Mouse (Mus musculus): Measurements from ENCODE around the gene Rapgef1.
"Not testable (repeated sequence)": the region's sequence is repeated elsewhere in the genome, so short reads cannot be mapped to it uniquely, and the experiment has no call there.

Rapgef1 gene

DNA sequence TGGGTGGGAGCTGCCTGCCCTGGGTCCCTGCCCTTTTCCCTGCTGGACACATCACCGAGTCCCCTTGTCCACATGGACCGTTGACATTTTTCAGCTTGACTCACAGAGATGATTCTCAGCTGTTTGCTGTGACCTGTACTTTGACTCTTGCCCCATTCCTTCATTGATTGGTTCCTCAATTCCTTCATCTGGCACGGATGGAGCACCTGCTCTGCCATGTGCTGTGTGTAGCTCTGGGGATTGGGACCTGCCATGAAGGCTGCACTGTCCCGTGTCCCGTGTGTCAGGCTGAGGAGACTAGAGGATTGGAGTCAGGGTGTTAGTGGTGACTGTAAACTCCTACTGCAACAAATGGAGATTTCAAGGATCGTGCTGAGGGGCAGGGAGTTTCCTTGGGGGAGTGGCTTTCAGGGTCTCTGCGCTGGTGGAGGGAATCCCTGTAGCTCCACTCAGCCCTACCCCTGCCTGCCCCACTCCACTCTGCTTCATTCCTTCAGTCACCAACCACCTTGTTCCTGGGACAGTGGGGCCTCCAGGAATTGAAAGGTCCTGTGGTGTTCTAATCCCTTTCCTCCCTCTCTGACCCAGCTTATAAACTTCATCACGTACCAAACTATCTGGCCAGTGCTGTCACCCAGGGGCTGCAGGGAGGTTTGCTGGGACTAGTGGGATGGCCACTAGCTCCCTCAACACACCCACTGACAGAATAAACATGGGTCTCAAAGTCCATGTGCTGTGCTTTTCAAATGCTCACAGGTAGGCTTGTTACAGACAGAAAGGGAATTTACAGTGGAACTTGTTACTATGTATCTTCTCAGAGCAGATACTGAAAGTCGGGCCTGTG is 3.9 kb downstream of the Rapgef1 start:
- DNase-seq (ENCODE audit: low read depth, low spot score) = no peak

DNA sequence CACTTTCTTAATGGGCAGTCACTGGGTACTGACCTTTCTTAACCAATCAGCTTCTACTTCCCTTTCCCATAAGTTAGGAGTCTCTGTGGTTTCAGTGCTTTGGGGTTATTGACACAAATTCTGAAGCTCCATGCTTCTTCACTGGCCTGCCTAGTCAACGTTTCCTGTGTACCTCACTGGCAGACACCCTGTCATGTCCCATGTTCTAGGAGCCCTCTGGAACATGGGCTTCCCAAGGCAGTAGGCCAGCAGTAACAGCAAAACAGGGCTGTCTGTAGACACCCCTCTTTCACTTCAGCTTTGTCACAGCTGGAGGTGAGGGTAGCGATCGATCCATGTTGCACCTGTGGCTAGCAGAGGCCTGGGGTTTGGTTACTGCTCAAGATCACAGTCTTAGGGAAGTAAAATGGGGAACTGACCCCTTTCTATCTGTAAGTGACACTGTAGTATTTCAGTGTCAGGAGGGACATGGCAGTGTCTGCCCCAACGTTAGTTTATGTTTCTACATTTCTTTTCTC is 4.6 kb downstream of the Rapgef1 start:
- DNase-seq (ENCODE audit: low read depth, low spot score) = no peak

GRCm38 (mm10) chr2:29624739-29625138 is 5.2 kb downstream of the Rapgef1 start:
- no peak for DNase-seq (ENCODE audit: low read depth, low spot score)

DNA sequence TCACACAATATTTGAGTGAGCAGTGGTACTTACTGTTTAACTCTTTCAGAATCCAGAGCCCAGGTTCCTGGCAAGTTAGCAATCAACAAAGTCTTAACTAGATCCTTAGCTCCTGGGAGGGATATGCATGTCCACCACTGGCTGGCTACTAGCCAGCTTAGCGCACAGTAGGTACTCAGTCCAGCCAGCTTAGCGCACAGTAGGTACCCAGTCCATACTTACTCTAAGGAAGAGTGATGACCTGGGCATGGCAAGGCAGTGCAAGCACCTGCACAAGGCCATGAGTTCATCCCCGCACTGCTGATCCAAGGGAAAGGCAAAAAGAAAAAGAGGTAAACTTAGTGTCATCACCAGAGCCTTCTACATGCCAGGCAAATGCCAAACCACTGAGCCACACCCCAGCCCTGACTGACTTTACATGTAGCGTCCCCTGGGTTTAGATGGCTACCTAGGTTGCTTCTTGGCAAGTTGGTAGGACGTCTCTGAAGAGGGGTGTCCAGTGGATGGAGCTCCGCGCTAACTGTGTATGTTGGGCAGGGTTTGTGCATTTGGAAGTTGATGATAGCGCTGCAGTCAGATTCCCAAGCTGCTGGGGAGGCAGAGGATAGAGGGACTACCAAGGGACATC is 6.2 kb downstream of the Rapgef1 start:
- no peak for DNase-seq (ENCODE audit: low read depth, low spot score)

DNA sequence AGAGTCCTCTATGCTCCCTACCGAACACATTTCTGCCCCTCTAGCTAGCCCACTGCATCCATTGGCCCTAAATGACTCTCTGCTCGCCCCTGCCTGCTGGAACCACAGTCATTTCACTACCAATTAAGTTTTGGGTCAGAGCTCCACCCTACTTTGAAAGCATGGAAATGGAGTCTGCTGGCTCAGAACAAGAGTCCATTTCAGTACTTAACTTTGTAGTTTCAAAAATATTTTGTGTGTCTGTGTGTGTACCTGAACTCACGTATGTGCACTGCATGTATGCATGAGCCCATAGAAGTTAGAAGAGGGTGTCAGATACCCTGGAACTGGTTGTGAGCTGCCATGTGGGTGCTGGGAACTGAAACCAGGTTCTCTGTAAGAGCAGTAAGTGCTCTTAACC is 7.8 kb downstream of the Rapgef1 start:
- DNase-seq (ENCODE audit: low read depth, low spot score) = no peak

DNA sequence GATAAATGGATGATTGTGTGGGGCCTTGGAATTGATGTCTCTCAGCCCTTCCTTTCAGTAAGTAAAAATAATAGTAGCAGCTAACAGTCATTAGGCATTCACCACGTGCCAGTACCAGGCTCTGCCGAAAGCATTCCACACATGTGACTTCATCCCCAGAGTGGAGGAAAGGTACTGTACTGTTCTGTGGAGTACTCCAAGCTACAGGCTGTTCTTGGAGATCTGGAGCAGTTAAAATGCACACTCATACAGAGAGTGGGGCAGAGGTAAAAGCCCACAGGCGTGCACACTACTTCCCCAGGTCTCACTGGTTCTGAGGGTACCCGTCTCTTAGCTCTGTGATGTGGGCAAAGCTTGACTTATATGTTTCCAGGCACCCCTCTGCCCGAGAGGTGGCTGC is 8.7 kb downstream of the Rapgef1 start:
- DNase-seq (ENCODE audit: low read depth, low spot score) = no peak

GRCm38 (mm10) chr2:29628763-29629181 is 9.3 kb downstream of the Rapgef1 start:
- DNase-seq (ENCODE audit: low read depth, low spot score) = no peak

DNA sequence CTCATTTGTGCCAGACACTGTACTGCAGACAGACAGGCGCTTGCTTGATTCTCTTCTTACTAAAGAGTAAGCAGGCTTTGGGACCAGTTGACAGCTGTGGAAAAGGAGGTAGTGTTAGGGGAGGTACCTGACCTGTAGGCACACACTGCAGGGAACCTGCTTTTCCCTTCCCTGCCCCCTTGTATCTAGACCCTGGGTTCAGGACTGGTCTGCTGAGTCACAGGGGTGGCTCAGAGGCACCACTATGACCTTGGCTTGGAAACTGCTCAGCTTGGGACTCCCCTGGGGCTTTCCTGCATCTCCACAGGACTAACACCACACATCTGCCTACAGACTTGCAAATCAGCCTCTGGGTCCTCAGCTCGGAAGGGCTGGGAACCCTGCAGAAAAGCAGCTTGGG is 9.8 kb downstream of the Rapgef1 start:
- no peak for DNase-seq (ENCODE audit: low read depth, low spot score)

GRCm38 (mm10) chr2:29630141-29630771 is 10.7 kb downstream of the Rapgef1 start:
- DNase-seq (ENCODE audit: low read depth, low spot score) = no peak

- no peak for DNase-seq (ENCODE audit: low read depth, low spot score)
Measured at GRCm38 (mm10) chr2:29631020-29631419, 11.5 kb downstream of the Rapgef1 start.

- not testable (repeated sequence) for DNase-seq (ENCODE audit: low read depth, low spot score)
Measured at GRCm38 (mm10) chr2:29631564-29632167, 12.1 kb downstream of the Rapgef1 start.

- no peak for DNase-seq (ENCODE audit: low read depth, low spot score)
Measured at GRCm38 (mm10) chr2:29632168-29632662, 12.7 kb downstream of the Rapgef1 start.

DNA sequence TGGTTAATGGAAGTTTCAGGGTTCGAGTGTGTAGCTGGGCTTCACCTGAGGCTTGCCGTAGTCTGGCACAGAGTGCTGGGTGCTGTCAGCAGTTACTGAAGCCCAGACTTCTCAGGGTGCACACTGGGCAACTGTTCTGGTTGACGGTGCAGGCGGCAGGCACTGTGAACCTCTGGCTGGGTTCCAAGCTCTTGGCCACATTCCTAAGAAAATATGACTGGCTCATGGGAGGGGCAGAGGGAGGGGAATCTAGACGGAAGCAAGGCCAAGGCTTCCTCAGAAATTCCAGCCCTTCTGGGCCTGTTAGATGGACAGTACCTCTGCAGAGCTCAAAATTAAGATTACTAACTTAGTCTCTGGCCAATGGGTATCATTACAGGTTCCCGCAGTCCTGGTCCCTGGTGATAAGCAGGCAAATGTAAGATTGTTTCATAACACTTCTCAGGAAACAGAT is 13.6 kb downstream of the Rapgef1 start:
- DNase-seq (ENCODE audit: low read depth, low spot score) = no peak

DNA sequence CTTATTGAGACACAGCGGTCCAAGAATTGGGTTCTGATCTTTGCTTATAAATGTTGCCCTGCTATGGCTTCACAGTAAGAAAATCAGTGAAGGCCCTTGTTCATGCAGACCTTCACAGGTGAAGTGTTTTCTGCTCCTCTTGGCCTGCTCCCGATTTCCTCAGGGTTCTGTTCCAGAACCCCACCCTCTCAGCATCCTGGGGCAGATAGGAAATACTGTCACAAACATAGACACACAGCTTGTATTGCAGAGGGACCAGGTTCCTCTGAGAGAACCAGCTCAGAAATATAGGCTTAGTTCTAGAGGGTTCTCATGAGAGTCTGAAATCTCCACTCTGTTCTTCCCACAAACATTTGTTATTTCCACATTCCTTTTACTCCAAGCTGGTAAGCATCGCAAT is 14.3 kb downstream of the Rapgef1 start:
- no peak for DNase-seq (ENCODE audit: low read depth, low spot score)

DNA sequence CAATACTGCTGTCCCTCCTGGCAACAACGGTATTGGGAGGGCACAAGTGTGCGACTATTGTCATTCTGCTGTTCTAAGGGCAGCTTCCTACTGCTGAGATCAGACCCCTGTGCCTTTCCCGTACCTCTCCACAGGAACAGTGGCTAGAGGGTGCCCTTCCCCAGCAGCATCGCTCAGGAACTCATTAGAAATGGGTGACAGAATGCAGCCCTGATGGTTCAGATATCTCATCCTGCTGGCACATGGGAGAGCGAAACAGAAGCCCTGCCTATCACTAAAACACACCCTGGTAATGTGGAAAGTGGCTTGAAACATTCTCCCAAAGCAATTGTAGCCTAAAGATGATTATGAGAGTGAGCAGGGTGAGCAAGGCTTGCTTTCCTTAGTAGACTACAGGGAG is 15.0 kb downstream of the Rapgef1 start:
- DNase-seq (ENCODE audit: low read depth, low spot score) = no peak

- no peak for DNase-seq (ENCODE audit: low read depth, low spot score)
Measured at GRCm38 (mm10) chr2:29635966-29636507, 16.5 kb downstream of the Rapgef1 start.

DNA sequence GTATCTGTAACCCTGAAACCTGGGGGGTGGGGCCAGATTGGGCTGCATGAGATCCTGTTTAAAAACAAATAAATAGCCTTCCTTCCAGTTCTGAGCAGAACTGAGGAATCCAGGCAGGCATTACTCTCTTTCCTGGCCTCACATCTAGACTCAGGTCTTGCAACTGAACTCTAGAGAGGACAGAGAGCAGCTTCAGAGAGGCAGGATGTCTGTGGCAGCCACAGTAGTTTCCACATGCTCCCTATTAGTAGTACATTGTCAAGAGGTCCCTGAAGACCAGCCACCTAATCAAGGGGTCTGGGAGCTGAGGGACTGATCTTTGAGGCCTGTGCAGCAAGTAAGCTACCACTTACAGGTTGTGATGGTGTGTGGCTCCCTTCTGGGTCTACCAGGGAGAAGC is 18.0 kb downstream of the Rapgef1 start:
- DNase-seq (ENCODE audit: low read depth, low spot score) = no peak

DNA sequence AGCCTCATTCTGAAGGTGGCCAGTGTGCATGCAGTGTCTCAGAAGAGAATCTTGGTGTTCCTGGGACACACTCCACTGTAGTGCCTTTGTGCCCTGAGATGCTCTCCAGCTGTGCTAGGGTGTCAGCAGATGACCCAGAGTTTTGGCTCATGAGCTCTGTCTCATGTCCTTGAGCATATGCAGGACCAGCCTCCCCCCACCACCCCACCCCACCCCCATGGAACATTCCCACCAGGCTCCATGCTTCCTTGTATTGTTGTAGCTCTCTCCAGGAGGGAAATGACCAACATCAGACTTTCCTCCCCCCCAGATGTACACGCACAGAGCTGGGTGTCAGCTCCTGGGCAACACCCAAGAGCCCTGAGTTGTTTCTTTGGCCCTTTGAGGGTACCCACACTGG is 19.9 kb downstream of the Rapgef1 start:
- no peak for DNase-seq (ENCODE audit: low read depth, low spot score)

GRCm38 (mm10) chr2:29639953-29640743 is 20.6 kb downstream of the Rapgef1 start:
- DNase-seq (ENCODE audit: low read depth, low spot score) = no peak

DNA sequence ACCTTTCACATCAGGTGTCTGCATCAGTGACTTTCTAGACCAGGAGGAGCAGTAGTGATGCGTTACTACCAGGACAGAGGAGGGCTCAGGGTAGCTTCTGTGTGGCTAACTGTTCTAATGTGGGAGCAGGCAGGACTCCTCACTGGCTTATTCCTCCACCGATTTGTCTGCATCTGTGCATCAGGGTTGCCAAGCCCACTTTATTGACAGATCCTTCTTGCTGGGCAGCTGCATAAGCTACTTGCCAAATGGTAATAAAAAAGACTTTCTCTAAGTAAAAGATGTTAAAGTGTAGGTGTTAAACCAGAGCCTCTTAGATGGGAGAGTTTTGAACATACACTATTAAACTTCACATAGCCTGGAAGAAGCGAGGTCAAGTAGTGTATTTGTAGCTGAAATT is 22.2 kb downstream of the Rapgef1 start:
- no peak for DNase-seq (ENCODE audit: low read depth, low spot score)

DNA sequence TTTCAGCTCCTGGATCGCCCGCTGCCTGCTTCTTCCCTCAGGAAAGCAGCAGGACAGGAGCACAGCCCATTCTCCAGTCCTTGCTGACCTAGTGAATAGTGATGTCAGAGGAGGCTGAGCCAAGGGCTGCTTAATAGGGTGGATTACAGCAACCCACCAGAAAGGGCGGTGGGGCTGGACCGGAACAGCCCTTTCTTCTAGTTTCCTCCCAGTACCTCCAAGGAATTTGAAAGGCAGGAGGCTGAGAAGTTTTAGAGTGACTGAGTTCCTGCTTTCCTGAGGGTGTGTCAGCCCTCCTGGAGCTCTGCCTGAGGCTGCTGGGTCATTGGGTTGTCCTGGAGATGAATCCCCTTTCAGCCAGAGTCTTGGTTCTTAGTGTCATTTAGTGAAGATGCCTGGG is 23.9 kb downstream of the Rapgef1 start:
- no peak for DNase-seq (ENCODE audit: low read depth, low spot score)

Data from forelimb bud, embryonic 11.5 days (tissue).